9 mouse cellular contexts compared by ENCODE assay signal in genomic region chr6:81839474-81840153, GRCm38 (mm10).
DNase-seq lines count a peak whose midpoint lies in the region; ATAC-seq and TF ChIP-seq lines count a peak whose summit lies in the region.
"Had no signal": no experiment of that assay in that cellular context is flagged by ENCODE, and none has a peak within 500 bp of the region (broad histone marks: within the 10 kb centered on the region; RNA-seq: fewer than 3 reads in every experiment).

No protein-coding gene starts in this region.

- H3K4me1 ChIP-seq in limb, embryonic 14.5 days (ENCODE audit: control insufficient read depth, insufficient read depth, low read length) = no peaks in the 10 kb centered on the region

- no peak; the same call in 1 of the 2 replicates for TF ChIP-seq CTCF in gastrocnemius, adult 2 months (IDR thresholded peaks at IDR 0.05)

- H3K4me2 ChIP-seq in limb, embryonic 14.5 days (replicated peaks; ENCODE audit: low read depth, low read length, severe bottlenecking) = peak overlapping the region; percentile 28

- TF ChIP-seq POLR2A in limb, embryonic 14.5 days (IDR thresholded peaks at IDR 0.05; ENCODE audit: borderline replicate concordance, extremely low read depth, insufficient read depth, insufficient read length) = no peak

- intact Hi-C loops in gastrocnemius, adult 2 months (cut with DNase I) = no loop called here

- no peak overlapping the region for H3K27ac ChIP-seq in limb, embryonic 14.5 days (replicated peaks; ENCODE audit: low read depth, low read length)
- no peak overlapping the region for H3K27ac ChIP-seq in gastrocnemius, adult 2 months

- H3K4me3 ChIP-seq in limb, embryonic 14.5 days (replicated peaks; ENCODE audit: low read length) = 0 out of 2 replicates have a peak overlapping the region, but pooled peaks have one; percentile 7
- H3K4me3 ChIP-seq in gastrocnemius, adult 2 months = no peak overlapping the region
- H3K4me3 ChIP-seq: myocyte had no signal

- ATAC-seq in limb, embryonic 14.5 days (ENCODE audit: low FRiP score, low read depth) = no peak

- H3K9ac ChIP-seq in limb, embryonic 14.5 days (ENCODE audit: low read depth, low read length, severe bottlenecking) = no peak overlapping the region

- no peaks in the 10 kb centered on the region for H3K36me3 ChIP-seq in limb, embryonic 14.5 days (ENCODE audit: control insufficient read depth, insufficient read depth, low read length)

- 58% methylated on average over 11 of the region's 11 CpGs for WGBS in limb, embryonic 14.5 days

- DNase-seq in layer of hippocampus, adult 11-12 months (ENCODE audit: low spot score) = peak; percentile 52
- no peak for DNase-seq in layer of hippocampus, adult 9-10 months (ENCODE audit: low spot score)
- peak; percentile 39 for DNase-seq in Muller cell, postnatal 12 days (ENCODE audit: inconsistent ontology term)
- peak; percentile 13 for DNase-seq in embryo, embryonic 10.5 days (ENCODE audit: low spot score)
- peak; percentile 36 for DNase-seq in limb, embryonic 14.5 days (ENCODE audit: low spot score)
- DNase-seq in spleen, postnatal 36 days (ENCODE audit: low spot score in 2 of 2) = no peak
- no peak for DNase-seq in gastrocnemius, adult 2 months
- DNase-seq in adrenal gland, postnatal 25 days = no peak

- no peaks in the 10 kb centered on the region for H3K27me3 ChIP-seq in limb, embryonic 14.5 days (ENCODE audit: control insufficient read depth, insufficient read depth, low read length)

- no peaks in the 10 kb centered on the region for H3K9me3 ChIP-seq in limb, embryonic 14.5 days (ENCODE audit: control insufficient read depth, low read length)

Comparison
In these comparisons a context has a peak if more than half of its experiments do, and no peak if none do; other contexts are left out.
1. DNase-seq: peak in layer of hippocampus, adult 11-12 months (single experiment), Muller cell, postnatal 12 days (single experiment), embryo, embryonic 10.5 days (single experiment) and limb, embryonic 14.5 days (single experiment); none in layer of hippocampus, adult 9-10 months (single experiment), spleen, postnatal 36 days (0 of 2), gastrocnemius, adult 2 months (single experiment) and adrenal gland, postnatal 25 days (single experiment).